ENCODE assay signal across 10 mouse cellular contexts in the genomic region with DNA sequence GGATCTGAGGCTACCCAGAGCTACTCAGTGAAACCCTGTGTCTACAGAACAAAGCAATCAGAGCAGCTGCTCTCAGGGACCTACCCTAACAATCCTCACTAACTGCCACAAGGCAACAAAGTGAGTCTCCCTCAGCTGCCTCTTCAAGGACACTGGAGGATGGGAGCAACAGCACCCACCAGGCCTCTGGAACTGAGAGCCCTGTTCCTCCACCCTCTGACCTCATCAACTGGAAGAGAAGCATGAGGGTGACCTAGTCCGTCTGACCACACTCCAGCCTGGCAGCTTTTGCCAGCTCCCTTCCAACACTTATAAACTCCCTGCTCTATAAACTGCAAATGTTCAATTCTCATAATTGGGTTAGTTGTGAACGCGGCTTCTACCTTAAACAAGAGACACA. TPM values are rescaled to one million over a fixed set of nuclear protein-coding genes. Genes with fewer than 3 reads are reported as not detected.
DNase-seq lines count a peak whose midpoint lies in the region; ATAC-seq and TF ChIP-seq lines count a peak whose summit lies in the region.
"Had no signal": no experiment of that assay in that cellular context is flagged by ENCODE, and none has a peak within 500 bp of the region (broad histone marks: within the 10 kb centered on the region; RNA-seq: fewer than 3 reads in every experiment).

No protein-coding gene starts in this region.

- TF ChIP-seq EP300 in lung, postnatal 0 days (IDR thresholded peaks at IDR 0.05): no peak

- DNase-seq in gastrocnemius, adult 18-20 months (ENCODE audit: low spot score): peak; percentile 56
- DNase-seq in gastrocnemius, postnatal 4 days (ENCODE audit: low spot score in 2 of 2): no peak
- no peak for DNase-seq in lung, postnatal 0 days (ENCODE audit: low spot score)
- no peak for DNase-seq in lung, postnatal 36 days
- no peak for DNase-seq in yolk sac, embryonic 10.5 days (ENCODE audit: low spot score)
- DNase-seq: B cell, adult 2 months; lung, adult 18-20 months had no signal

- peaks cover 11% of the 10 kb centered on the region; the same call in 1 of the 2 replicates for H3K4me1 ChIP-seq in lung, postnatal 0 days (ENCODE audit: insufficient read depth, low read depth, low read length)
- peaks cover 70% of the 10 kb centered on the region for H3K4me1 ChIP-seq in heart, embryonic 13.5 days
- H3K4me1 ChIP-seq in olfactory bulb, adult 2 months (ENCODE audit: control insufficient read depth, insufficient read depth, low read length): peaks cover 31% of the 10 kb centered on the region

- no peak overlapping the region for H3K4me3 ChIP-seq in lung, postnatal 0 days (ENCODE audit: low read depth, low read length)
- no peak overlapping the region for H3K4me3 ChIP-seq in heart, embryonic 13.5 days
- H3K4me3 ChIP-seq in olfactory bulb, adult 2 months (ENCODE audit: insufficient read depth, low read depth, low read length): no peak overlapping the region

- no peak overlapping the region for H3K4me2 ChIP-seq in lung, postnatal 0 days (replicated peaks; ENCODE audit: low read depth, low read length)
- H3K4me2 ChIP-seq in heart, embryonic 13.5 days: no peak overlapping the region

- peak overlapping the region; percentile 32; the same call in 1 of the 2 replicates for H3K27ac ChIP-seq in lung, postnatal 0 days (ENCODE audit: low read length)
- H3K27ac ChIP-seq in heart, embryonic 13.5 days (replicated peaks): peak overlapping the region; percentile 37; the same call in 1 of the 2 replicates
- H3K27ac ChIP-seq in olfactory bulb, adult 2 months (ENCODE audit: insufficient read depth, low read depth, low read length): peak overlapping the region; percentile 94

- TF ChIP-seq CTCF in lung, postnatal 0 days (IDR thresholded peaks at IDR 0.05): no peak
- TF ChIP-seq CTCF in olfactory bulb, adult 2 months (IDR thresholded peaks at IDR 0.05; ENCODE audit: insufficient read depth, low read depth, low read length): no peak

- no peaks in the 10 kb centered on the region for H3K36me3 ChIP-seq in lung, postnatal 0 days (ENCODE audit: insufficient read depth, low read length)
- H3K36me3 ChIP-seq in heart, embryonic 13.5 days: peaks cover 2% of the 10 kb centered on the region; the same call in 1 of the 2 replicates

- 76% methylated on average over 3 of the region's 3 CpGs for WGBS in lung, postnatal 0 days
- 66% methylated on average over 3 of the region's 3 CpGs for WGBS in heart, embryonic 13.5 days
- WGBS in olfactory bulb, adult 2 months: 65% methylated on average over 3 of the region's 3 CpGs

- no peaks in the 10 kb centered on the region for H3K9me3 ChIP-seq in lung, postnatal 0 days (ENCODE audit: low read length)
- no peaks in the 10 kb centered on the region for H3K9me3 ChIP-seq in heart, embryonic 13.5 days

- ATAC-seq in lung, postnatal 0 days: no peak
- ATAC-seq in heart, embryonic 13.5 days (ENCODE audit: extremely low read depth, insufficient number of reproducible peaks, low FRiP score, low TSS enrichment): no peak
- no peak for ATAC-seq in monocyte, adult 5-6 weeks (replicated peaks; ENCODE audit: insufficient number of reproducible peaks, low FRiP score, low TSS enrichment, poor library complexity, severe bottlenecking)

- H3K9ac ChIP-seq in lung, postnatal 0 days (replicated peaks; ENCODE audit: low read depth): no peak overlapping the region
- peak overlapping the region; percentile 8; the same call in 1 of the 2 replicates for H3K9ac ChIP-seq in heart, embryonic 13.5 days

- no peaks in the 10 kb centered on the region for H3K27me3 ChIP-seq in lung, postnatal 0 days (replicated peaks; ENCODE audit: insufficient read depth, low read length)
- no peaks in the 10 kb centered on the region for H3K27me3 ChIP-seq in heart, embryonic 13.5 days (replicated peaks)

- TF ChIP-seq POLR2A in olfactory bulb, adult 2 months (IDR thresholded peaks at IDR 0.05; ENCODE audit: insufficient read depth, low read depth, low read length): no peak

RNA-seq across cellular contexts. Expression of a gene that starts 10.5 kb away (rescaled TPM):
- 10 to 100 TPM; 49.4 to 75.6 TPM for total RNA-seq in gastrocnemius, adult 18-20 months (2021)
- 10 to 100 TPM; 62.7 to 66.9 TPM for total RNA-seq in gastrocnemius, postnatal 4 days (2021)
- 46.7 and 51.7 TPM in 2 replicates for polyA plus RNA-seq in lung, postnatal 0 days (2015; fragmentation: Nextera tagmentation; extraction: Ambion mirVana)
- 56.8 and 57.8 TPM in 2 replicates for polyA plus RNA-seq in heart, embryonic 13.5 days (2015; fragmentation: Nextera tagmentation; extraction: Ambion mirVana)
- 149 TPM in 1 of 2 replicates, not detected in the other for polyA plus RNA-seq in olfactory bulb, adult 2 months (2012; ENCODE audit: insufficient read depth, insufficient read length, low replicate concordance, missing spikeins)
- total RNA-seq in monocyte, adult 5-6 weeks (2017): 92.8 to 153 TPM (median 103 TPM) in 3 replicates

RNA-seq across cellular contexts. Expression of a gene that starts 56.8 kb away (rescaled TPM):
- 1 to 10 TPM; 3.5 to 4.3 TPM for total RNA-seq in gastrocnemius, adult 18-20 months (2021)
- total RNA-seq in gastrocnemius, postnatal 4 days (2021): 1 to 10 TPM; 7.2 to 8.2 TPM
- polyA plus RNA-seq in lung, postnatal 0 days (2015; fragmentation: Nextera tagmentation; extraction: Ambion mirVana): 13.8 and 13.9 TPM in 2 replicates
- 21.5 and 22.1 TPM in 2 replicates for polyA plus RNA-seq in heart, embryonic 13.5 days (2015; fragmentation: Nextera tagmentation; extraction: Ambion mirVana)
- polyA plus RNA-seq in olfactory bulb, adult 2 months (2012; ENCODE audit: insufficient read depth, insufficient read length, low replicate concordance, missing spikeins): not detected in 2 replicates
- total RNA-seq in monocyte, adult 5-6 weeks (2017): 5.0 to 6.9 TPM (median 5.2 TPM) in 3 replicates

Comparison
In these comparisons a context has a peak if more than half of its experiments do, and no peak if none do; other contexts are left out.
1. H3K27ac ChIP-seq: peak in every context shown above with its lines; median percentile 94 in olfactory bulb, adult 2 months; 37 in heart, embryonic 13.5 days; 32 in lung, postnatal 0 days.